Mouse (Mus musculus) midbrain, embryonic 13.5 days (tissue): ENCODE data around the gene Pnrc2. TPM values are rescaled to one million over a fixed set of nuclear protein-coding genes. Genes with fewer than 3 reads are reported as not detected.
A peak's percentile ranks its signal among the peaks of the same experiment; 100 is the strongest.

ENCODE experiments used
- ATAC-seq: fragments of 200-750 bp; cut with Nextera tagmentation; 2 replicates; pipeline ENCODE4 v1.8.0; 2017; ENCODE audit warnings: mild to moderate bottlenecking, moderate TSS enrichment, moderate library complexity
- H3K27ac ChIP-seq: fragments of 300-500 bp; sonication (generic); 2 replicates; pipeline ENCODE4 v1.5.1; 2015; ENCODE audit warnings: inconsistent platforms, mild to moderate bottlenecking, moderate library complexity
- H3K27me3 ChIP-seq: fragments of 300-500 bp; sonication (generic); 2 replicates; pipeline ENCODE4 v1.6.1; 2015; ENCODE audit warnings: mild to moderate bottlenecking, inconsistent platforms
- H3K36me3 ChIP-seq: fragments of 300-500 bp; sonication (generic); 2 replicates; pipeline ENCODE4 v1.6.1; 2015; ENCODE audit warnings: mild to moderate bottlenecking, inconsistent platforms
- H3K4me1 ChIP-seq: fragments of 300-500 bp; sonication (generic); replicated peaks from 2 replicates; pipeline ENCODE4 v1.6.1; 2015; ENCODE audit warnings: inconsistent platforms
- H3K4me2 ChIP-seq: fragments of 300-500 bp; sonication (generic); replicated peaks from 2 replicates; pipeline ENCODE4 v1.6.1; 2015; ENCODE audit warnings: moderate library complexity, mild to moderate bottlenecking, inconsistent platforms
- H3K4me3 ChIP-seq: fragments of 300-500 bp; sonication (generic); replicated peaks from 2 replicates; pipeline ENCODE4 v1.5.1; 2015; ENCODE audit warnings: mild to moderate bottlenecking, inconsistent platforms
- H3K9ac ChIP-seq: fragments of 300-500 bp; sonication (generic); replicated peaks from 2 replicates; pipeline ENCODE4 v1.6.1; 2015; ENCODE audit warnings: mild to moderate bottlenecking, inconsistent platforms
- H3K9me3 ChIP-seq: fragments of 300-500 bp; sonication (generic); 2 replicates; pipeline ENCODE4 v1.6.1; 2016; ENCODE audit warnings: mild to moderate bottlenecking, inconsistent platforms
- WGBS: fragments of 180-500 bp; shearing (Covaris S2); methylation state at CpG from one replicate; pipeline ENCODE4 v1.1.7; 2015; 5-methylcytosine and 5-hydroxymethylcytosine counted together
- polyA plus RNA-seq: library from polyadenylated mRNA; unstranded; fragments of >200 nt; fragmentation: Nextera tagmentation; extraction: Ambion mirVana; gene quantifications from 2 replicates; pipeline ENCODE4 v1.2.1, GENCODE M21; 2015

Pnrc2 gene
- polyA plus RNA-seq, result 144 TPM in 2 replicates

DNA sequence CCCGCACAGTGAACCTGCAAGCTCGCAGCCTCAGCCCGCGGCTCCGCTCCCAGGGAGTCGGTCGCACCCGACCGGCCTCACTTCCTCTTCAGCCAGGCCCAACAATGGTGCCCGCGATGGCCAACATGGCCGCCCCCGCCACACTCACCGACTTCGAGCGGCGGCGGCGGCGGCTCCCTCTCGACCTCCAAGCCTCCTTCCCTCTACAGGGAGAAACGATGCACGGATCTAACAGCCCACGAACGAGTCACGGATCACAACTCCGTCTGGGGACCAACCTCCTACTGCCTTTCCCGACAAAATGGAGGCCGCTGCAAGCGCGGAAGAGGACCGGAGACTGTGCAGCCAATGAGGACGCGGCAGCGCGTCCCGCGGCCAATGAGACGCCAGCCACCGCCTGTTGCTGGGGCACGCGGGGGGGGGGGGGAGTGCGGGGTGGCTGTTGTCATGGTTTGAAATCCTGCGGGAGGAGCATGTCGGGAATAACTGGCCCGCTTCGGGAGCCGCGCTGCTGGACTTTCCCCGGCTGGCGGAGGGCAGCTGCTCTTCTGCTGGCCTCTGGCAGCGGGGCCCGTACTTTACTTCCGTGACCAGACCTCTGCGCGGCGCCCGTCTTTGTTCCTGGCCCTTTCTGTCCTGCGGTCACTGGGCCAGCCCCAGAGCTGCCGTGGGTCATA, at the start of gene Pnrc2:
Gene Pnrc2 (minus strand): TSS at position 325 of the 677 bp plus-strand sequence.
- Histone ChIP-seq H3K4me2 (peak within 1 kb of the TSS; percentile 78), H3K9me3 (no peaks in the 10 kb centered on the region), H3K4me1 (peaks cover 56% of the 10 kb centered on the region), H3K27ac (peak within 1 kb of the TSS; percentile 98), H3K4me3 (peak within 1 kb of the TSS; percentile 76), H3K36me3 (peaks cover 12% of the 10 kb centered on the region; the same call in 1 of the 2 replicates), H3K27me3 (no peaks in the 10 kb centered on the region), H3K9ac (peak within 1 kb of the TSS; percentile 95)
- ATAC-seq, result peak; percentile 97
- under 1% methylated on average over 59 of the region's 60 CpGs for WGBS

- peaks cover 19% of the 10 kb centered on the region for H3K4me1 ChIP-seq
- no peaks in the 10 kb centered on the region for H3K27me3 ChIP-seq
- no peak overlapping the region for H3K27ac ChIP-seq
- H3K9me3 ChIP-seq, result no peaks in the 10 kb centered on the region
- H3K36me3 ChIP-seq, result peaks cover 31% of the 10 kb centered on the region
- no peak for ATAC-seq
- H3K4me2 ChIP-seq, result peak overlapping the region; percentile 87
- WGBS, result 90% methylated on average over 1 of the region's 1 CpGs
- H3K9ac ChIP-seq, result peak overlapping the region; percentile 86; the same call in 1 of the 2 replicates
- peak overlapping the region; percentile 77 for H3K4me3 ChIP-seq
Observed at GRCm38 (mm10) chr4:135922190-135922589, 48.5 kb upstream of the Pnrc2 start.

- H3K9ac ChIP-seq, result peak overlapping the region; percentile 86
- WGBS, result 9% methylated on average over 26 of the region's 26 CpGs
- peaks cover 25% of the 10 kb centered on the region for H3K36me3 ChIP-seq
- peak overlapping the region; percentile 77 for H3K4me3 ChIP-seq
- H3K27ac ChIP-seq, result peak overlapping the region; percentile 87
- no peak for ATAC-seq
- no peaks in the 10 kb centered on the region for H3K9me3 ChIP-seq
- H3K4me2 ChIP-seq, result peak overlapping the region; percentile 87
- no peaks in the 10 kb centered on the region for H3K27me3 ChIP-seq
- H3K4me1 ChIP-seq, result peaks cover 19% of the 10 kb centered on the region
Observed at GRCm38 (mm10) chr4:135921257-135922120, 47.8 kb upstream of the Pnrc2 start.

GRCm38 (mm10) chr4:135920304-135921241, 46.9 kb upstream of the Pnrc2 start, which contains the start of gene Fuca1:
TSS of gene Fuca1 (plus strand) at chr4:135920735.
- Histone ChIP-seq H3K9me3 (no peaks in the 10 kb centered on the region), H3K4me1 (peaks cover 19% of the 10 kb centered on the region), H3K4me2 (peak within 1 kb of the TSS; percentile 87), H3K9ac (peak within 1 kb of the TSS; percentile 86), H3K27ac (peak within 1 kb of the TSS; percentile 87), H3K4me3 (peak within 1 kb of the TSS; percentile 77), H3K27me3 (no peaks in the 10 kb centered on the region), H3K36me3 (peaks cover 16% of the 10 kb centered on the region)
- ATAC-seq, result peak; percentile 99
- whole genome bisulfite sequencing, result 2% methylated on average over 60 of the region's 60 CpGs

DNA sequence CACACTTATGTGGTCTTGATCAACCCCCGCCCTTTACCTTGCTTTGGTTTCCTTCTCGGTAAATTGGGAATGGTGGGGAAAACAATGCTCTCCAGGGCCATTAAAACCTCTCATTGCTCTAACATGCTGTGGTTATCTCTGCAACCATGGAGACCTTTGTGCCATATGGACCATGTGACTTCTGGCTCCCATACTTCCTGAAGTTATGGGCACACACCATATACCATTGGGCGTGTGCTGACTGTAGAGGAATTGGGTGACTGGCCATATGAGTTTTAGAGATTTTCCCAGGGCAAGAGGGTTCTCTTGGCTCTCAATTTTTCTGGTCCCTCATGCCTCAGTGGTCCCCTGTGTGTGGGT, 45.6 kb upstream of the Pnrc2 start:
- WGBS, result 95% methylated on average over 3 of the region's 3 CpGs
- Histone ChIP-seq H3K36me3 (0 out of 2 replicates have a peak, but pooled peaks cover 6% of the 10 kb centered on the region), H3K9ac (no peak overlapping the region), H3K9me3 (no peaks in the 10 kb centered on the region), H3K4me2 (no peak overlapping the region), H3K27me3 (no peaks in the 10 kb centered on the region), H3K27ac (no peak overlapping the region), H3K4me3 (no peak overlapping the region), H3K4me1 (peaks cover 19% of the 10 kb centered on the region)
- ATAC-seq, result no peak

DNA sequence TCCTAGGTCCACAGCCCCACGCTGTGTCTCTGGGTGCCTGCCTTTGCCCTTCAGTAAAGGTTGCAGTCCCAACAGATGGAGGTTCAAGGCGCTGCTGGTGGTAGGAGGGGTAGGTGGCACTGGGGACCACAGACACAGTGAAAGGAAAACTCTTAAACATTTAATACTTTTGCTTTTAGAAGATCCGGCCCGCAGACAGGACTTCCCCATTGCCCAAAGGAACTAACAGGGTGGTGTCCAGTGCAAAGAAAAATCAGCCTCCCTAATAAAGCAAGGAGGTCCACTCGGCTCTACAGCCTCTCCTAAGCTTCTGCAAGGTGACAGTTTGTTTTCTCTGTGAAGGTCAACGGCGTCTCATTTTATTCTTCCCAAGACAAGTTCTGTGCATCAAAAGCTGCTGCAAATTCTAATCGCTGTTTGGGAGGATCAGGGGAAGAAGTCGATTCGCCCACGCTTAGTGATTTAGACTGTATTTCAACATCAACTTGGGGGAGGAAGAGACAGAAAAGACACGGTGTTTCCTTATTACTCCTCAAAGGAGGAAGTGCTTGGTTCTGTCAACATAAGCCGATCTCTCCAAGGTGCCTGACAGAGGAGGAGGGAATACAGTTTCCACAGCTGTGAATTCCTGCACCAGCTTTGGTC, 45.1 kb upstream of the Pnrc2 start:
- no peak overlapping the region for H3K4me2 ChIP-seq
- H3K27ac ChIP-seq, result no peak overlapping the region
- 0 out of 2 replicates have a peak, but pooled peaks cover 6% of the 10 kb centered on the region for H3K36me3 ChIP-seq
- H3K9me3 ChIP-seq, result no peaks in the 10 kb centered on the region
- WGBS, result 93% methylated on average over 13 of the region's 13 CpGs
- H3K4me3 ChIP-seq, result no peak overlapping the region
- ATAC-seq, result no peak
- no peaks in the 10 kb centered on the region for H3K27me3 ChIP-seq
- peaks cover 19% of the 10 kb centered on the region for H3K4me1 ChIP-seq
- H3K9ac ChIP-seq, result no peak overlapping the region

GRCm38 (mm10) chr4:135913433-135913832, 39.8 kb upstream of the Pnrc2 start:
- whole genome bisulfite sequencing, result 77% methylated on average over 4 of the region's 4 CpGs
- no peaks in the 10 kb centered on the region for H3K9me3 ChIP-seq
- ATAC-seq, result no peak
- H3K27me3 ChIP-seq, result no peaks in the 10 kb centered on the region
- H3K4me1 ChIP-seq, result peaks cover 12% of the 10 kb centered on the region
- H3K27ac ChIP-seq, result peak overlapping the region; percentile 20
- H3K9ac ChIP-seq, result no peak overlapping the region
- H3K36me3 ChIP-seq, result no peaks in the 10 kb centered on the region
- no peak overlapping the region for H3K4me3 ChIP-seq
- no peak overlapping the region for H3K4me2 ChIP-seq

DNA sequence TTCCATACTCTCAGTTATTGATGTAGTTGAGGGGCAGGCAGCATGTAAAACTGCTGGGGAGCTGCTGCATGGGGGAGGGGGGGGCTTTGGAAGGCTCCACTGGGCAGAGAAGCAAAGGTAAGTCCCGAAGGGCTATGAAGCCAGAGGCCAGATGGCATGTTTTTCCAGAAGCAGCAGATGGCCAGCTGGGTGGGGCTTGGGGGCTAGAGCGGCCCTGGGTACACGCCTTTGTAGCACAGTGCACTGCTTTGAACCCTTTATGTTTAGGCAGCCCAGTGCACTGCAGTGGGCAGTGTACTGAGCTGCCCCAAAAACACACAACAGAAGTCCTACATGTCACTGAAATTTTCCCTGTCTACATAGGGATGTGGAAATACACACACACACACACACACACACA, 39.2 kb upstream of the Pnrc2 start:
- peak; percentile 89 for ATAC-seq
- Histone ChIP-seq H3K4me3 (no peak overlapping the region), H3K4me1 (peaks cover 12% of the 10 kb centered on the region), H3K9me3 (no peaks in the 10 kb centered on the region), H3K36me3 (no peaks in the 10 kb centered on the region), H3K27me3 (no peaks in the 10 kb centered on the region), H3K27ac (peak overlapping the region; percentile 20), H3K4me2 (no peak overlapping the region), H3K9ac (no peak overlapping the region)
- 21% methylated on average over 3 of the region's 3 CpGs for WGBS

DNA sequence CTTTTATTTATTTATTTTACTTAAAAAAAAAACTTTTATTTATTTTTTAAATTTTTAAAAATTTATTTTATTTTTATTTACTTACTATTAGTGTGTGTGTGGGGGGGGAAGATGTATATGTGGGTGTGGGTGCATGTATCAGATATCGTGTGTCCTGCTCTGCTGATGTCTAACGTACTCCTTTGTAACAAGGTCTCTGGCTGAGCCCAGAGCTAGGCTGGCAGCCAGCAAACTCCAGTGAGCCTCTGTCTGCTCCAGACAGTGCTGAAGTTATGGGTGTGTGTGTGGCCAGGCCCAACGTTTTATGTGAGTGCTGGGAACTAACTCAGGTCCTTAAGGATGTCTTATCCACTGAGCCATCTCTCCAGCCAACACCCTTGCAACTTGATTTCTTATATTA, 38.5 kb upstream of the Pnrc2 start:
- no peak for ATAC-seq
- Histone ChIP-seq H3K4me1 (peaks cover 12% of the 10 kb centered on the region), H3K36me3 (no peaks in the 10 kb centered on the region), H3K4me2 (no peak overlapping the region), H3K9ac (no peak overlapping the region), H3K27ac (peak overlapping the region; percentile 20; the same call in 1 of the 2 replicates), H3K9me3 (no peaks in the 10 kb centered on the region), H3K27me3 (no peaks in the 10 kb centered on the region), H3K4me3 (no peak overlapping the region)
- 59% methylated on average over 3 of the region's 3 CpGs for WGBS

DNA sequence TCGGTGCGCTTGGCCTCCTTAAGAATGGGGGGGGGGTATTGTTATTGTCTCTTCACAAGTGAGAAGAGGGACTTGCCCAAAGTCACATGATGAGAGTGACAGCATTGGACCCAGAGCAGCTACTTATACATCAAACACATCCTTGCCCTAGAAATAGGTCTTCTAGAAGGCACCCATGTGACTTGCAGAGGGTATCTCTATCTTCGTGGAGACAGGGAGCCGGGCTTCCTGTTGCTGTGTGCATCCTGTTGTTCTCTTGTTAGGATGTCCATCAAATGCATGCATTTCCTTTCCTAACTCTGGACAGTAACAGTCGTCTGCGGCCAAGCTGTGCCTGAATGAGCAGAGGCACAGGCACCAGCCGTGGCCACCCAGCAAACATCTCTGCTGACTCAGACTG, 37.9 kb upstream of the Pnrc2 start:
- WGBS, result 72% methylated on average over 7 of the region's 7 CpGs
- no peak for ATAC-seq
- no peaks in the 10 kb centered on the region for H3K27me3 ChIP-seq

More for the DNA sequence above, 37.9 kb upstream of the Pnrc2 start:
- Histone ChIP-seq H3K36me3 (no peaks in the 10 kb centered on the region), H3K4me3 (no peak overlapping the region), H3K9ac (no peak overlapping the region), H3K4me2 (no peak overlapping the region), H3K9me3 (no peaks in the 10 kb centered on the region), H3K4me1 (peaks cover 12% of the 10 kb centered on the region), H3K27ac (no peak overlapping the region)
